Mouse (Mus musculus) MEL (cell line): ENCODE results near the gene Tm4sf5. TPM values are rescaled to one million over a fixed set of nuclear protein-coding genes. Genes with fewer than 3 reads are reported as not detected.

ENCODE experiments used
- DNase-seq: peaks from one replicate; pipeline ENCODE4 v3.0.0; 2011; ENCODE audit warnings: low read depth, low spot score
- H3K27ac ChIP-seq: 2 replicates; pipeline ENCODE4 v1.5.1; 2012; ENCODE audit warnings: low read depth, mild to moderate bottlenecking, control low read depth, low read length, moderate library complexity; ENCODE audit not compliant: control insufficient read depth
- H3K27me3 ChIP-seq, 2 experiments: fragments of 150-350 bp in 1 of 2; sonication (generic) in 1 of 2; 2 replicates each; pipeline ENCODE4 v1.6.1; 2012; ENCODE audit warnings: low read length in 2 of 2, mild to moderate bottlenecking in 2 of 2, improper control_type of control experiment in 1 of 2, moderate library complexity in 1 of 2; ENCODE audit not compliant: insufficient read depth in 2 of 2, control insufficient read depth in 1 of 2
- H3K36me3 ChIP-seq, 2 experiments: 2 replicates each; pipeline ENCODE4 v1.6.1; 2012 to 2014; ENCODE audit warnings: low read length in 2 of 2, improper control_type of control experiment in 1 of 2, inconsistent platforms in 1 of 2, mild to moderate bottlenecking in 1 of 2; ENCODE audit not compliant: insufficient read depth in 2 of 2, control insufficient read depth in 1 of 2
- H3K4me1 ChIP-seq, 2 experiments: fragments of 150-350 bp in 1 of 2; sonication (generic) in 1 of 2; 2 replicates each; pipeline ENCODE4 v1.6.1; 2012; ENCODE audit warnings: low read length in 2 of 2, improper control_type of control experiment in 1 of 2, mild to moderate bottlenecking in 1 of 2; ENCODE audit not compliant: insufficient read depth in 2 of 2, control insufficient read depth in 1 of 2
- H3K4me3 ChIP-seq, 2 experiments: fragments of 150-350 bp in 1 of 2; sonication (generic) in 1 of 2; 2 replicates each; pipeline ENCODE4 v1.5.1; 2012; ENCODE audit warnings: low read depth in 2 of 2, low read length in 2 of 2, mild to moderate bottlenecking in 2 of 2, moderate library complexity in 2 of 2, control low read depth in 1 of 2, improper control_type of control experiment in 1 of 2; ENCODE audit not compliant: control insufficient read depth in 1 of 2, insufficient read depth in 1 of 2
- H3K79me2 ChIP-seq: 2 replicates; pipeline ENCODE4 v1.6.1; 2012; ENCODE audit warnings: mild to moderate bottlenecking, low read length, moderate library complexity; ENCODE audit not compliant: control insufficient read depth, poor library complexity, insufficient read depth
- H3K9ac ChIP-seq: 2 replicates; pipeline ENCODE4 v1.6.1; 2012; ENCODE audit warnings: low read depth, mild to moderate bottlenecking, control low read depth, low read length, moderate library complexity; ENCODE audit not compliant: control insufficient read depth, poor library complexity, severe bottlenecking
- H3K9me3 ChIP-seq: fragments of 150-350 bp; sonication (generic); replicated peaks from 2 replicates; pipeline ENCODE4 v1.6.1; 2012; ENCODE audit warnings: mild to moderate bottlenecking, low read length, improper control_type of control experiment, moderate library complexity; ENCODE audit not compliant: insufficient read depth
- BHLHE40 ChIP-seq: IDR thresholded peaks from 2 replicates; pipeline ENCODE4 v1.6.1; 2012; ENCODE audit warnings: low read depth, mild to moderate bottlenecking, inconsistent platforms, low read length, improper control_type of control experiment, borderline replicate concordance
- CHD1 ChIP-seq: IDR thresholded peaks from 2 replicates; pipeline ENCODE4 v1.6.1; 2012; ENCODE audit warnings: low read depth, mild to moderate bottlenecking, inconsistent platforms, low read length, improper control_type of control experiment
- CHD2 ChIP-seq: IDR thresholded peaks from 2 replicates; pipeline ENCODE4 v1.6.1; 2011; ENCODE audit warnings: low read length, improper control_type of control experiment
- CTCF ChIP-seq, 3 experiments: IDR thresholded peaks in 2 of 3; conservative IDR thresholded peaks in 1 of 3; 2 replicates each; pipeline ENCODE4 v1.5.1; 2011 to 2012; ENCODE audit warnings: low read length in 3 of 3, low read depth in 2 of 3, mild to moderate bottlenecking in 2 of 3, improper control_type of control experiment in 1 of 3, inconsistent platforms in 1 of 3, mixed read lengths in 1 of 3, moderate library complexity in 1 of 3; ENCODE audit not compliant: control insufficient read depth in 1 of 3, insufficient read depth in 1 of 3, poor library complexity in 1 of 3, severe bottlenecking in 1 of 3
- E2F4 ChIP-seq: IDR thresholded peaks from 2 replicates; pipeline ENCODE4 v1.6.1; 2011; ENCODE audit warnings: low read depth, low read length, improper control_type of control experiment, borderline replicate concordance
- ELF1 ChIP-seq: IDR thresholded peaks from 2 replicates; pipeline ENCODE4 v1.6.1; 2014; ENCODE audit warnings: low read depth, mild to moderate bottlenecking, inconsistent platforms, low read length, improper control_type of control experiment, moderate library complexity
- EP300 ChIP-seq, 2 experiments: IDR thresholded peaks; 2 replicates each; pipeline ENCODE4 v1.6.1; 2011; ENCODE audit warnings: improper control_type of control experiment in 2 of 2, low read length in 2 of 2, low read depth in 1 of 2, mild to moderate bottlenecking in 1 of 2
- ETS1 ChIP-seq: IDR thresholded peaks from 2 replicates; pipeline ENCODE4 v1.6.1; 2012; ENCODE audit warnings: low read depth, mild to moderate bottlenecking, inconsistent platforms, low read length, improper control_type of control experiment, moderate library complexity
- GABPA ChIP-seq: IDR thresholded peaks from 2 replicates; pipeline ENCODE4 v1.6.1; 2012; ENCODE audit warnings: low read depth, mild to moderate bottlenecking, inconsistent platforms, low read length, improper control_type of control experiment, moderate library complexity
- GATA1 ChIP-seq: IDR thresholded peaks from 2 replicates; pipeline ENCODE4 v1.6.1; 2011; ENCODE audit warnings: low read depth, low read length, improper control_type of control experiment
- HCFC1 ChIP-seq: IDR thresholded peaks from 2 replicates; pipeline ENCODE4 v1.6.1; 2012; ENCODE audit warnings: low read depth, mild to moderate bottlenecking, inconsistent platforms, low read length, improper control_type of control experiment, moderate library complexity
- JUND ChIP-seq: IDR thresholded peaks from 2 replicates; pipeline ENCODE4 v1.6.1; 2011; ENCODE audit warnings: low read depth, mild to moderate bottlenecking, improper control_type of control experiment, low read length
- KAT2A ChIP-seq: conservative IDR thresholded peaks from 2 replicates; pipeline ENCODE4 v1.6.1; 2012; ENCODE audit warnings: low read depth, low read length, improper control_type of control experiment, inconsistent platforms
- MAFK ChIP-seq: IDR thresholded peaks from 2 replicates; pipeline ENCODE4 v1.6.1; 2011; ENCODE audit warnings: low read depth, mild to moderate bottlenecking, low read length, improper control_type of control experiment, borderline replicate concordance
- MAX ChIP-seq: IDR thresholded peaks from 2 replicates; pipeline ENCODE4 v1.6.1; 2011; ENCODE audit warnings: low read length, improper control_type of control experiment
- MAZ ChIP-seq: IDR thresholded peaks from 2 replicates; pipeline ENCODE4 v1.6.1; 2012; ENCODE audit warnings: low read depth, mild to moderate bottlenecking, inconsistent platforms, low read length, improper control_type of control experiment
- MEF2A ChIP-seq: IDR thresholded peaks from 2 replicates; pipeline ENCODE4 v1.6.1; 2014; ENCODE audit warnings: low read depth, mild to moderate bottlenecking, inconsistent platforms, low read length, improper control_type of control experiment; ENCODE audit not compliant: poor library complexity, insufficient replicate concordance, severe bottlenecking; ENCODE audit errors: extremely low read depth
- MXI1 ChIP-seq: IDR thresholded peaks from 2 replicates; pipeline ENCODE4 v1.6.1; 2011; ENCODE audit warnings: mild to moderate bottlenecking, low read depth, low read length, improper control_type of control experiment
- MYC ChIP-seq: IDR thresholded peaks from 2 replicates; pipeline ENCODE4 v1.6.1; 2011; ENCODE audit warnings: low read depth, mild to moderate bottlenecking, low read length, improper control_type of control experiment, moderate library complexity
- NELFE ChIP-seq: IDR thresholded peaks from 2 replicates; pipeline ENCODE4 v1.6.1; 2011; ENCODE audit warnings: low read depth, low read length, improper control_type of control experiment
- NRF1 ChIP-seq: IDR thresholded peaks from 2 replicates; pipeline ENCODE4 v1.6.1; 2014; ENCODE audit warnings: low read depth, mild to moderate bottlenecking, inconsistent platforms, low read length, improper control_type of control experiment, moderate library complexity; ENCODE audit not compliant: poor library complexity, insufficient read depth, severe bottlenecking
- POLR2A ChIP-seq, 2 experiments: IDR thresholded peaks; 2 replicates each; pipeline ENCODE4 v1.6.1; 2011 to 2012; ENCODE audit warnings: low read length in 2 of 2, mild to moderate bottlenecking in 2 of 2, control low read depth in 1 of 2, improper control_type of control experiment in 1 of 2, low read depth in 1 of 2, moderate library complexity in 1 of 2; ENCODE audit not compliant: control insufficient read depth in 1 of 2, insufficient read depth in 1 of 2, poor library complexity in 1 of 2
- POLR2AphosphoS5 ChIP-seq: IDR thresholded peaks from 2 replicates; pipeline ENCODE4 v1.6.1; 2012; ENCODE audit warnings: low read depth, borderline replicate concordance, mild to moderate bottlenecking, inconsistent platforms, low read length, moderate library complexity, mixed read lengths
- RAD21 ChIP-seq: IDR thresholded peaks from 2 replicates; pipeline ENCODE4 v1.6.1; 2011; ENCODE audit warnings: mild to moderate bottlenecking, low read depth, low read length, improper control_type of control experiment
- SIN3A ChIP-seq: IDR thresholded peaks from 2 replicates; pipeline ENCODE4 v1.6.1; 2012; ENCODE audit warnings: low read length, improper control_type of control experiment, inconsistent platforms
- SMC3 ChIP-seq: IDR thresholded peaks from 2 replicates; pipeline ENCODE4 v1.6.1; 2011; ENCODE audit warnings: low read depth, low read length, improper control_type of control experiment
- TAL1 ChIP-seq: IDR thresholded peaks from 2 replicates; pipeline ENCODE4 v1.6.1; 2012; ENCODE audit warnings: mild to moderate bottlenecking, inconsistent platforms, low read length, moderate library complexity, mixed read lengths
- TBP ChIP-seq: IDR thresholded peaks from 2 replicates; pipeline ENCODE4 v1.8.0; 2011; ENCODE audit warnings: low read depth, low read length, improper control_type of control experiment
- TCF12 ChIP-seq: IDR thresholded peaks from 2 replicates; pipeline ENCODE4 v1.6.1; 2014; ENCODE audit warnings: low read depth, mild to moderate bottlenecking, inconsistent platforms, low read length, improper control_type of control experiment, moderate library complexity
- UBTF ChIP-seq: IDR thresholded peaks from 2 replicates; pipeline ENCODE4 v1.6.1; 2012; ENCODE audit warnings: low read depth, mild to moderate bottlenecking, inconsistent platforms, low read length, improper control_type of control experiment, moderate library complexity, borderline replicate concordance; ENCODE audit not compliant: insufficient read depth
- USF1 ChIP-seq: IDR thresholded peaks from 2 replicates; pipeline ENCODE4 v1.6.1; 2014; ENCODE audit warnings: low read depth, mild to moderate bottlenecking, inconsistent platforms, low read length, improper control_type of control experiment, moderate library complexity
- USF2 ChIP-seq, 2 experiments: IDR thresholded peaks; 2 replicates each; pipeline ENCODE4 v1.6.1; 2011 to 2012; ENCODE audit warnings: improper control_type of control experiment in 2 of 2, low read length in 2 of 2, borderline replicate concordance in 1 of 2, inconsistent platforms in 1 of 2, low read depth in 1 of 2, mild to moderate bottlenecking in 1 of 2; ENCODE audit not compliant: insufficient read depth in 1 of 2
- ZC3H11A ChIP-seq: IDR thresholded peaks from 2 replicates; pipeline ENCODE4 v1.6.1; 2012; ENCODE audit warnings: low read depth, mild to moderate bottlenecking, inconsistent platforms, low read length, improper control_type of control experiment
- ZKSCAN1 ChIP-seq: IDR thresholded peaks from 2 replicates; pipeline ENCODE4 v1.6.1; 2012; ENCODE audit warnings: low read depth, mild to moderate bottlenecking, inconsistent platforms, low read length, improper control_type of control experiment, moderate library complexity
- ZMIZ1 ChIP-seq: IDR thresholded peaks from 2 replicates; pipeline ENCODE4 v1.6.1; 2012; ENCODE audit warnings: low read depth, mild to moderate bottlenecking, inconsistent platforms, low read length, improper control_type of control experiment, moderate library complexity
- ZNF384 ChIP-seq: IDR thresholded peaks from 2 replicates; pipeline ENCODE4 v1.6.1; 2012; ENCODE audit warnings: low read depth, mild to moderate bottlenecking, inconsistent platforms, low read length, improper control_type of control experiment
- polyA plus RNA-seq, 2 experiments: library from polyadenylated mRNA; stranded (reverse) in 1 of 2; unstranded in 1 of 2; fragments of >175 nt in 1 of 2; fragments of >200 nt in 1 of 2; gene quantifications; 2 replicates each; pipeline versions ENCODE4 v1.2.1 to v1.2.4; 2012; ENCODE audit warnings: low replicate concordance in 2 of 2, low read depth in 1 of 2; ENCODE audit not compliant: insufficient read length in 2 of 2, insufficient read depth in 1 of 2, missing spikeins in 1 of 2
- total RNA-seq: library from RNA; depleted of rRNA; stranded (reverse); fragments of 300-350 nt; gene quantifications from 2 replicates; pipeline ENCODE4 v1.2.3, GENCODE M21; 2012

Tm4sf5 gene
- total and polyA plus RNA-seq, 3 experiments = 0.21 to 0.27 TPM; not detected in 1

GRCm38 (mm10) chr11:70525184-70525678 is 20.2 kb downstream of the Tm4sf5 start, which contains the start of gene Psmb6:
Psmb6 (plus strand) TSS chr11:70525367.
- Histone ChIP-seq H3K9me3 (no peaks in the 10 kb centered on the region), H3K4me1 (peaks cover 0 to 7% of the 10 kb centered on the region in 2 experiments; a peak in 1 of 4 replicates), H3K27me3 (no peaks in the 10 kb centered on the region), H3K27ac (peak within 1 kb of the TSS; percentile 59), H3K9ac (peak within 1 kb of the TSS; percentile 91), H3K4me3 (peak within 1 kb of the TSS; percentile 87 to 89), H3K36me3 (peaks cover 3 to 5% of the 10 kb centered on the region in 2 experiments; a peak in 3 of 4 replicates), H3K79me2 (peaks cover 13% of the 10 kb centered on the region)
- DNase-seq = peak; percentile 100
- peak; percentile 93 for TF ChIP-seq ELF1
- TF ChIP-seq MXI1 = peak; percentile 90
- TF ChIP-seq SIN3A = peak; percentile 94
- peak; percentile 74; the same call in 1 of the 2 replicates for TF ChIP-seq MYC
- peak; percentile 98 for TF ChIP-seq KAT2A
- TF ChIP-seq ZC3H11A = no peak
- TF ChIP-seq MAZ = peak; percentile 91
- no peak; the same call in 1 of the 2 replicates for TF ChIP-seq MAFK
- TF ChIP-seq ZKSCAN1 = peak; percentile 81; the same call in 1 of the 2 replicates
- TF ChIP-seq GABPA = peak; percentile 81; the same call in 1 of the 2 replicates
- TF ChIP-seq ETS1 = peak; percentile 56
- no peak for TF ChIP-seq RAD21
- peak; percentile 92 to 97 for TF ChIP-seq POLR2A (IDR thresholded peaks at IDR 0.05; ENCODE audit: control insufficient read depth in 1 of 2, insufficient read depth in 1 of 2, low read depth in 1 of 2, low read length in 2 of 2, poor library complexity in 1 of 2)
- peak; percentile 44; the same call in 1 of the 2 replicates for TF ChIP-seq MAX
- TF ChIP-seq TAL1 = no peak
- TF ChIP-seq TBP = peak; percentile 88
- TF ChIP-seq MEF2A = 0 out of 2 replicates have a peak, but pooled peaks have one; percentile 32
- TF ChIP-seq E2F4 = no peak
- no peak for TF ChIP-seq BHLHE40
- peak; percentile 98 for TF ChIP-seq ZNF384
- TF ChIP-seq POLR2AphosphoS5 = no peak
- TF ChIP-seq UBTF = no peak
- TF ChIP-seq ZMIZ1 = peak; percentile 95
- no peak; the same call in 1 of the 2 replicates for TF ChIP-seq USF1
- TF ChIP-seq JUND = 0 out of 2 replicates have a peak, but pooled peaks have one; percentile 9
- peak; percentile 30; the same call in 1 of the 2 replicates for TF ChIP-seq CHD1
- TF ChIP-seq EP300 (IDR thresholded peaks at IDR 0.05; ENCODE audit: low read depth in 1 of 2, low read length in 2 of 2) = peak in 1 of 2 experiments; percentile 47; a peak in 1 of 4 replicates
- TF ChIP-seq HCFC1 = peak; percentile 96
- peak; percentile 42; the same call in 1 of the 2 replicates for TF ChIP-seq CHD2
- TF ChIP-seq TCF12 = peak; percentile 76
- peak; percentile 32; the same call in 1 of the 2 replicates for TF ChIP-seq NRF1
- TF ChIP-seq NELFE = peak; percentile 93
- 0 out of 6 replicates have a peak, but pooled peaks of 1 of the 3 experiments have one; percentile 1 for TF ChIP-seq CTCF (IDR thresholded peaks at IDR 0.05 in 2 of 3, conservative IDR thresholded peaks at IDR 0.05 in 1 of 3; ENCODE audit: control insufficient read depth in 1 of 3, insufficient read depth in 1 of 3, low read depth in 2 of 3, low read length in 3 of 3, poor library complexity in 1 of 3, severe bottlenecking in 1 of 3)
- no peak for TF ChIP-seq USF2 (IDR thresholded peaks at IDR 0.05; ENCODE audit: borderline replicate concordance in 1 of 2, insufficient read depth in 1 of 2, low read depth in 1 of 2, low read length in 2 of 2)
- no peak for TF ChIP-seq GATA1
- no peak for TF ChIP-seq SMC3
